In genomic region chr1:23750864-23751532, GRCm38 (mm10) we compare ENCODE assay signal across 26 mouse cellular contexts. TPM values are rescaled to one million over a fixed set of nuclear protein-coding genes. Genes with fewer than 3 reads are reported as not detected.
DNase-seq lines count a peak whose midpoint lies in the region; ATAC-seq lines count a peak whose summit lies in the region.
"Had no signal": no experiment of that assay in that cellular context is flagged by ENCODE, and none has a peak within 500 bp of the region (broad histone marks: within the 10 kb centered on the region; RNA-seq: fewer than 3 reads in every experiment).

No protein-coding gene starts in this region.

- no peak overlapping the region for H3K4me3 ChIP-seq in forebrain, embryonic 14.5 days (ENCODE audit: low read depth, low read length)
- H3K4me3 ChIP-seq in forebrain, embryonic 12.5 days (replicated peaks) = no peak overlapping the region
- no peak overlapping the region for H3K4me3 ChIP-seq in neural tube, embryonic 12.5 days
- H3K4me3 ChIP-seq in neural tube, embryonic 15.5 days (replicated peaks) = no peak overlapping the region
- H3K4me3 ChIP-seq in neural tube, embryonic 13.5 days = no peak overlapping the region
- H3K4me3 ChIP-seq: embryonic facial prominence, embryonic 12.5 days; embryonic facial prominence, embryonic 15.5 days; forebrain, embryonic 15.5 days; gastrocnemius, adult 2 months; heart, embryonic 10.5 days; heart, embryonic 13.5 days; hindbrain, embryonic 15.5 days; intestine, embryonic 15.5 days had no signal

- no peaks in the 10 kb centered on the region for H3K36me3 ChIP-seq in forebrain, embryonic 14.5 days (ENCODE audit: control insufficient read depth, insufficient read depth, low read length)
- H3K36me3 ChIP-seq in forebrain, embryonic 12.5 days (replicated peaks) = no peaks in the 10 kb centered on the region
- no peaks in the 10 kb centered on the region for H3K36me3 ChIP-seq in neural tube, embryonic 12.5 days
- H3K36me3 ChIP-seq in neural tube, embryonic 15.5 days = no peaks in the 10 kb centered on the region
- H3K36me3 ChIP-seq in neural tube, embryonic 13.5 days = no peaks in the 10 kb centered on the region
- H3K36me3 ChIP-seq: embryonic facial prominence, embryonic 12.5 days; embryonic facial prominence, embryonic 15.5 days; forebrain, embryonic 15.5 days; heart, embryonic 10.5 days; heart, embryonic 13.5 days; hindbrain, embryonic 15.5 days; intestine, embryonic 15.5 days had no signal

- no peaks in the 10 kb centered on the region for H3K4me1 ChIP-seq in forebrain, embryonic 14.5 days (ENCODE audit: control insufficient read depth, insufficient read depth, low read length)
- no peaks in the 10 kb centered on the region for H3K4me1 ChIP-seq in forebrain, embryonic 12.5 days
- no peaks in the 10 kb centered on the region for H3K4me1 ChIP-seq in neural tube, embryonic 12.5 days
- H3K4me1 ChIP-seq in neural tube, embryonic 15.5 days = no peaks in the 10 kb centered on the region
- no peaks in the 10 kb centered on the region for H3K4me1 ChIP-seq in neural tube, embryonic 13.5 days (replicated peaks)
- H3K4me1 ChIP-seq: embryonic facial prominence, embryonic 12.5 days; embryonic facial prominence, embryonic 15.5 days; forebrain, embryonic 15.5 days; heart, embryonic 10.5 days; heart, embryonic 13.5 days; hindbrain, embryonic 15.5 days; intestine, embryonic 15.5 days had no signal

- H3K27ac ChIP-seq in forebrain, embryonic 14.5 days (ENCODE audit: low read depth, low read length) = no peak overlapping the region
- H3K27ac ChIP-seq in forebrain, embryonic 12.5 days = no peak overlapping the region
- H3K27ac ChIP-seq in neural tube, embryonic 12.5 days = no peak overlapping the region
- no peak overlapping the region for H3K27ac ChIP-seq in neural tube, embryonic 15.5 days (replicated peaks)
- H3K27ac ChIP-seq in neural tube, embryonic 13.5 days (replicated peaks) = no peak overlapping the region
- H3K27ac ChIP-seq: embryonic facial prominence, embryonic 12.5 days; embryonic facial prominence, embryonic 15.5 days; forebrain, embryonic 15.5 days; gastrocnemius, adult 2 months; heart, embryonic 10.5 days; heart, embryonic 13.5 days; hindbrain, embryonic 15.5 days; intestine, embryonic 15.5 days had no signal

- no peaks in the 10 kb centered on the region for H3K9me3 ChIP-seq in forebrain, embryonic 14.5 days (replicated peaks; ENCODE audit: control insufficient read depth, low read length)
- H3K9me3 ChIP-seq in forebrain, embryonic 12.5 days = no peaks in the 10 kb centered on the region
- H3K9me3 ChIP-seq in neural tube, embryonic 12.5 days = no peaks in the 10 kb centered on the region
- no peaks in the 10 kb centered on the region for H3K9me3 ChIP-seq in neural tube, embryonic 15.5 days (replicated peaks)
- no peaks in the 10 kb centered on the region for H3K9me3 ChIP-seq in neural tube, embryonic 13.5 days
- H3K9me3 ChIP-seq: embryonic facial prominence, embryonic 12.5 days; embryonic facial prominence, embryonic 15.5 days; forebrain, embryonic 15.5 days; heart, embryonic 10.5 days; heart, embryonic 13.5 days; hindbrain, embryonic 15.5 days; intestine, embryonic 15.5 days had no signal

- H3K4me2 ChIP-seq in forebrain, embryonic 14.5 days (ENCODE audit: low read length) = no peak overlapping the region
- H3K4me2 ChIP-seq in forebrain, embryonic 12.5 days = no peak overlapping the region
- no peak overlapping the region for H3K4me2 ChIP-seq in neural tube, embryonic 12.5 days (replicated peaks)
- no peak overlapping the region for H3K4me2 ChIP-seq in neural tube, embryonic 15.5 days
- no peak overlapping the region for H3K4me2 ChIP-seq in neural tube, embryonic 13.5 days
- H3K4me2 ChIP-seq: embryonic facial prominence, embryonic 12.5 days; embryonic facial prominence, embryonic 15.5 days; forebrain, embryonic 15.5 days; heart, embryonic 13.5 days; hindbrain, embryonic 15.5 days; intestine, embryonic 15.5 days had no signal

- no peak overlapping the region for H3K9ac ChIP-seq in forebrain, embryonic 14.5 days (ENCODE audit: low read length)
- H3K9ac ChIP-seq in forebrain, embryonic 12.5 days = no peak overlapping the region
- H3K9ac ChIP-seq in neural tube, embryonic 12.5 days = no peak overlapping the region
- H3K9ac ChIP-seq in neural tube, embryonic 15.5 days (replicated peaks) = no peak overlapping the region
- no peak overlapping the region for H3K9ac ChIP-seq in neural tube, embryonic 13.5 days
- H3K9ac ChIP-seq: embryonic facial prominence, embryonic 12.5 days; embryonic facial prominence, embryonic 15.5 days; forebrain, embryonic 15.5 days; heart, embryonic 13.5 days; hindbrain, embryonic 15.5 days; intestine, embryonic 15.5 days had no signal

- peak; percentile 52 for ATAC-seq in forebrain, embryonic 14.5 days
- no peak for ATAC-seq in forebrain, embryonic 12.5 days (ENCODE audit: low FRiP score)
- peak; percentile 78 for ATAC-seq in neural tube, embryonic 12.5 days (ENCODE audit: low FRiP score, low read depth)
- ATAC-seq in neural tube, embryonic 15.5 days (ENCODE audit: low FRiP score) = no peak
- ATAC-seq in neural tube, embryonic 13.5 days (ENCODE audit: low read depth) = peak; percentile 69; the same call in 1 of the 2 replicates
- ATAC-seq: CD4-positive, CD25-positive, alpha-beta regulatory T cell, adult 4 months; forebrain, embryonic 15.5 days; intestine, embryonic 15.5 days had no signal

- H3K27me3 ChIP-seq in forebrain, embryonic 14.5 days (replicated peaks; ENCODE audit: control insufficient read depth, insufficient read depth, low read length) = no peaks in the 10 kb centered on the region
- H3K27me3 ChIP-seq in forebrain, embryonic 12.5 days = no peaks in the 10 kb centered on the region
- H3K27me3 ChIP-seq in neural tube, embryonic 12.5 days (replicated peaks) = no peaks in the 10 kb centered on the region
- H3K27me3 ChIP-seq in neural tube, embryonic 15.5 days (replicated peaks) = no peaks in the 10 kb centered on the region
- no peaks in the 10 kb centered on the region for H3K27me3 ChIP-seq in neural tube, embryonic 13.5 days
- H3K27me3 ChIP-seq: embryonic facial prominence, embryonic 12.5 days; embryonic facial prominence, embryonic 15.5 days; forebrain, embryonic 15.5 days; heart, embryonic 13.5 days; hindbrain, embryonic 15.5 days; intestine, embryonic 15.5 days had no signal

- WGBS in forebrain, embryonic 14.5 days = 44% methylated on average over 3 of the region's 3 CpGs
- 61% methylated on average over 3 of the region's 3 CpGs for WGBS in forebrain, embryonic 12.5 days
- WGBS in neural tube, embryonic 12.5 days = 27% methylated on average over 3 of the region's 3 CpGs
- 29% methylated on average over 3 of the region's 3 CpGs for WGBS in neural tube, embryonic 15.5 days
- WGBS in neural tube, embryonic 13.5 days = 21% methylated on average over 3 of the region's 3 CpGs

- no peak for DNase-seq in forebrain, embryonic 14.5 days (ENCODE audit: low spot score)
- no peak for DNase-seq in kidney, adult 8-10 months
- DNase-seq: adrenal gland, postnatal 10 days; adrenal gland, postnatal 36 days; cerebellum, adult 11 months; cerebellum, adult 2 months; cerebellum, adult 9-11 months; cerebellum, postnatal 25 days; gastrocnemius, adult 2 months; gastrocnemius, postnatal 25 days; heart, adult 18-20 months; heart, postnatal 14 days; heart, postnatal 4 days; kidney, adult 11 months had no signal

RNA-seq across cellular contexts. Expression of gene B3gat2, which starts 10.6 kb away (rescaled TPM):
- 10.4 and 12.5 TPM in 2 replicates for polyA plus RNA-seq in forebrain, embryonic 14.5 days (2014; fragmentation: Nextera tagmentation; extraction: Ambion mirVana)
- polyA plus RNA-seq in forebrain, embryonic 12.5 days (2016; fragmentation: Nextera tagmentation; extraction: Ambion mirVana) = 2.5 and 2.7 TPM in 2 replicates
- 5.6 and 6.1 TPM in 2 replicates for polyA plus RNA-seq in neural tube, embryonic 12.5 days (2016; fragmentation: Nextera tagmentation; extraction: Ambion mirVana)
- 23.1 and 27.9 TPM in 2 replicates for polyA plus RNA-seq in neural tube, embryonic 15.5 days (2015; fragmentation: Nextera tagmentation; extraction: Ambion mirVana)
- 19.6 and 20.0 TPM in 2 replicates for polyA plus RNA-seq in neural tube, embryonic 13.5 days (2015; fragmentation: Nextera tagmentation; extraction: Ambion mirVana)

Comparison
In these comparisons a context has a peak if more than half of its experiments do, and no peak if none do; other contexts are left out.
1. ATAC-seq: peak in forebrain, embryonic 14.5 days (single experiment), neural tube, embryonic 12.5 days (single experiment) and neural tube, embryonic 13.5 days (single experiment); none in forebrain, embryonic 12.5 days (single experiment) and neural tube, embryonic 15.5 days (single experiment).